Mouse (Mus musculus) adrenal gland, postnatal 25 days (tissue): ENCODE measurements around the gene Lrcol1. TPM values are rescaled to one million over a fixed set of nuclear protein-coding genes. Genes with fewer than 3 reads are reported as not detected.

Experiments used
- DNase-seq: peaks from one replicate; pipeline ENCODE4 v3.0.0; 2021; ENCODE audit warnings: mixed read lengths
- total RNA-seq: library from RNA; stranded (reverse); gene quantifications from 2 replicates; pipeline ENCODE4 v1.2.3, GENCODE M21; 2021

Gene Lrcol1
- total RNA-seq, 1 experiment from 2014 or later: not detected

DNA sequence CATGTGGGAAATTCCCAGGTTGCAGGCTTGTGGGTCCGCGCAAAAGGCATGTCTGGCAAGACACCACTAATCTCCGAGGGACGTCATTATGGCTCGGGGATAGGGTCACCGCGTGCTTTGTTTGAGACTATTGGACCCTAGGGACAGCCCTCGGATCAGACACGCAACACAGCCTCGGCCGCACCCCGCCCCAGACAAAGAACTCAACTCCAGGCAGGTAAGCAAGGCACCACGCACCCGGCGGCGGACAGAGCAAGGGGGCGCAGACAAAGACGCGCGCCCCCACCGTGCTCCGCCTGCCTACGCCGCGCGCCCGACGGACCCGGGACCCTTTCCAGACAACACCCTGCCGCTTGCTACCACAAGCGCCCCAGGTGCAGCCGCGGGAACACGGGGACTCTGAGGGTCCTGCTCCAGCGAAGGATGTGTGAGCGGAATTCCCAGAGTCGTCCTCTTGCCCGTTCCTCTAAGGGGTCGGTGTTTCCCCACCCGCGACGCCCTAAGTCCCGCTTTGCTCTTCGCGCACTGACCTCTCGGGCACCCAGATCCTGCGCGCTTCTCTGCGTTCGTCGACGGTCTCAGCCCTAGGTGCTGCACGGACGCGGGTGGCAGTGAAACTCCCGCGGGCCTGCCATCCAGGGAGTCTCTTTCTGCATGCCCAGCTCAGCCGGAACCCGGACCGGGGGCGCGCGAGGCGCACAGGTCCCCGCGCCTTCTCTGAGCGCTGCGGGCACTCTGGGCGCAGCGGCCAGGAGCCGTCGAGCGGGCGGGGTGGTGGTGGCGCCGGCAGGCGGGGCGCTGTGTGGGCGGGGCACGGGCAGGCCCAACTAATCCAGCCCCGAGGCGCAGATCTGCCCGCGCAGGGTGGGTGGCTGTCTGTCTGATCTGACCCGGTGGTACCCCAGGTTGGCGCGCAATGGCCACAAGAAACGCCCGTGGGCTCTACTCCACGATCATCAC, 42.1 kb downstream of the Lrcol1 start:
- DNase-seq: peak; percentile 86

DNA sequence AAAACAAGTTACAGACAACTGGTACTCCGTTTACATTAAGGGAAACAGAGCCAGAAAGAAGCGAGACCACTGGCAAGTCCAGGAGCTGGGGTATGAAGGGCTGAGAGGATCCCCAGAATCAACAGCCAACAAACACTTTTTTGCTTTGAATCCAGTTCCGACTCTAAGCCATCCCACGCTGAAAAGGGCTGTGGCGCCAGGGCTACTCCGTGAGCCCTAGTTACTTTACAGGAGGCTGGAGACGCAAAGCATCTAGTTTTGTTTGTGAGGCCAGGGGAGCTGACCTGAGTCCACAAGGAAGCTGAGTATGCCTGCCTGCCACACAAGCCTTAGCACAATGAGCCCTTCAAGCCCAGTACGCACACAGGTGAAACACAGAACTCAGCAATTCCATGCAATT, 42.8 kb downstream of the Lrcol1 start:
- DNase-seq: no peak

DNA sequence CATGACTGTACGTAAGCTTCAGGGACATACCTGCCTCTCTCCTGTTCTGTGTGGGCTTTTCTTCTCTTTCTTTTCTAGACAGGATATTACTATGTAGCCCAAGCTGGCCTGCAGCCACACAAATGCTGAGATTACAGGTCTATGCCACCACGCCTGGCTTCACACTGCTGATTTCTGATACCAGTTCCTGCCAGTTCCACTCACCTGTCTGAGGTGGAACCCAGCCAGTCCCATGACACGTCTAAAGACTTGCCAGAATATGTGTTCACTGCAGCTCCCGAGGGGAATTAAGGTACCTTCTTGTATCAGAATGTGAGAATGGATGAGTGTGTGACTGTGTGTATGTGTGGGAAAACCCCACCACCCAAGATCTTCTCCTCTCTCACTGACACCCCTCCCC, 46.1 kb downstream of the Lrcol1 start:
- no peak for DNase-seq

DNA sequence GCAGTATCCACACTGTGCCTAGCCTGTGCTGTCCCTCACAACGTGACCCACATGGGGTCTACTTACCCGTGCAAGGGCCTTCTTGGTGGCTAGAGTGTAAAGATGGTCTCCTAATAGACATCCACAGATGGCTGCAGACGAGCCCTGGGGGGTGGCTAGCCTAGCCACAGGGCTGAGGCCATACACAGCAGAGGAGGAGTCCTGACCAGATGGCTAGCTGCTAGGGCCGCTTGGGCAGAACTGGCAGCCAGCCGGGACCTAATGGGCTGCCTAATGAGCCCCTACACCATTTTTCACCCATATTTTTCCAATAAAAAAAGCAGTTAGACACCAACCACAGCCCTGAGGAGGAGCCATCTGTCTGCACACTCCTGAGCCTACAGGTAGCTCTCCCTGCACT, 48.2 kb downstream of the Lrcol1 start:
- no peak for DNase-seq

DNA sequence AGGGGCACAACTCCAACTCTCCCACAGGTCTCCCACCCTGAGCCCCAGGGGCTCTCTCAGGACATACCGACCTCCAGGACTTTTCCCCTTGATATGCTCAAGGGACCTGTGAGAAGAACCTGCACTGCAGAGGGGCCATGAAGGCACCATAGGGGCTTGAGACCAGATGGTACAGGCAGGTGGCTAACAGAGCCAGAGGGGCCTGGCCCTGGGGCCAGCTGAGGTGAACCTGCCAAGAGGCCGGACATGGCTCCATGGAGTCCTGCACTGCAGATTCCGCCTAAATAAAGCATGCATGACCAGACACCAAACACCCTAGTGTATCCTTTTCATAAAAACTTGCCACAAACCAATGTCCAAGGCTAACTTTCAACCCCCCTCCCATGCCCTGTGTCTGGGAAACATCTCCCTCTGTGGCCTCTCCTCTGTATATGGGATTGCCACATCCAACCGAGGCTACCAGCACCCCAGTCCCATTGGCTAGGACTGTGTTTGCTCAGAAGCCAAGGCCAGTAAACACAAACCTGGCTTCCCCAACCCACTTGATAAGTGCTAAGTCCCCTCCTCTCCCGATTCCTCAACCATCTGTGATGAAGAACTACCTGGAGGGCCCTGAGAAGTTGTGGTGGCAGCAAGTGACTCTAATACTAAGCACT, 50.6 kb downstream of the Lrcol1 start:
- DNase-seq: no peak

DNA sequence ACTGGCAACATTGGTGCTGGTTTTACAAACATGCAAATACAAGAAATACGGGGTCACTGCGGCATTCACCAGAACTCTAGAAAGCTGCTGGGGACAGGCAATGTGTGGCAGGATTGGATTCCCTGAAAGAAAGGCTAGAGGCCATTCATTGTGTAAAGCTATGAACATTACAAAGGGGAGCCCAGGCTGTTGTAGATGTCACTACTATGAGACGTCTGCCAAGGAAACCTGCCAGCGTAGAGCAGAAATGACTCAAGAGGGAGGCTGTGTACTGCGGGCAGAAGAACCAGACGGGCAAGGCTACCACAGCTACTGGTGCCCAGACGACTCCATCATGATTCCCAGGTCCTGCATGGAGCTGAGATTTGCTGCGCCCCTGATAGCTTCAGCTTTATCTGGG, 56.6 kb downstream of the Lrcol1 start:
- no peak for DNase-seq

DNA sequence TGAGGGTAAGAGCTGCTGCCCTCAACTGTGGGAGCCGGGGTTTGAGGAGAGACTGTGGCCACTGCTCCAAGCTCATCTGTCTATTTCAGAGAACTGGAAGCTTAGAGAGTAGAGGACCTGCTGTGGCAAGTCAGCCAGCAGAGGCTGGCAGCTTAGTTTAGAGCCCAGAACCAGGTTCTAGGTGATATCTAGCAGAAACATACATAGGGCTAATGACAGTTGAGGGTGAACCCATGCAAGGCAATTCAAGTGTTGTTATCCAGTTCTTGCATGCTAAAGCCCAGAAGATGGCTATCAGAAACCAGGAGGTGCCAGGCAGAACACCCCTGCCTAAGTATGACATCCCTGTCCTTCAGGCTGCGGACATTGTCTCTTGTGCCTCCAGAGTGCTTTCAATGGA, 58.0 kb downstream of the Lrcol1 start:
- no peak for DNase-seq

DNA sequence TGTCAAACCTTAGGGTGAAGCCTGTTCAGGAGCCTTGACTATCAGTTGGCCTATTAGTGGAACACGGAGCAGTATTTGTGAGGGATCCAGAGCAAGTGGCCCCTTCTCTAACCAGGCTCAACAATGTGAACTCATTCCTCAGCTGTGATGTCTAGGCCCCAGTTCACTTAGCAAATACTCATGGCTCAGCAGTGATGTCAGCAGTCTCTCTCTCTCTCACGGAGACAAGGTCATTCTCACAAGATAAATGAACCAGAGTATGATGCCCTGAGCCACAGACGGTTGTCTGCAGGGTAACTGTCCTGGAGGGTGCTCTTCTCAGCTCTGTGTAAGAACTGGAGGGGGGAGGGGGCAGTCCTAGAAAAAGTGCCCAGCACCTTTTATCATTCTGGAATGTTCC, 59.4 kb downstream of the Lrcol1 start:
- no peak for DNase-seq

Other genes with a start within 250 kb of the Lrcol1 start
- gene Plcxd1, start 244.8 kb upstream of the Lrcol1 start, total RNA-seq: 0.15 and 0.29 TPM in 2 replicates
- gene Gtpbp6, start 236.5 kb upstream of the Lrcol1 start, total RNA-seq: 72.3 and 75.1 TPM in 2 replicates
- 5.7 and 7.1 TPM in 2 replicates for gene Zfp605, start 234.6 kb upstream of the Lrcol1 start, total RNA-seq
- gene Chfr, start 208.9 kb upstream of the Lrcol1 start, total RNA-seq: 43.0 and 44.0 TPM in 2 replicates
- 33.8 and 40.1 TPM in 2 replicates for gene Golga3, start 168.0 kb upstream of the Lrcol1 start, total RNA-seq
- 38.7 and 52.6 TPM in 2 replicates for gene Ankle2, start 113.7 kb upstream of the Lrcol1 start, total RNA-seq
- 44.7 and 49.8 TPM in 2 replicates for gene Pgam5, start 74.8 kb upstream of the Lrcol1 start, total RNA-seq
- gene Pxmp2, start 58.5 kb upstream of the Lrcol1 start, total RNA-seq: 9.4 and 10.7 TPM in 2 replicates
- gene Pole, start 58.4 kb upstream of the Lrcol1 start, total RNA-seq: 6.2 and 8.0 TPM in 2 replicates
- 0.55 TPM in 1 of 2 replicates, not detected in the other for gene P2rx2, start 1.5 kb upstream of the Lrcol1 start, total RNA-seq
- 71.5 and 81.3 TPM in 2 replicates for gene Fbrsl1, start 103.8 kb downstream of the Lrcol1 start, total RNA-seq
- 0.09 and 0.33 TPM in 2 replicates for gene Galnt9, start 199.6 kb downstream of the Lrcol1 start, total RNA-seq